Mouse (Mus musculus) erythroblast, embryonic 14.5 days (primary cell): ENCODE results near the gene Smyd3.

Experiments used
- GATA1 ChIP-seq: IDR thresholded peaks from 2 replicates; pipeline ENCODE4 v1.6.1; 2012; ENCODE audit warnings: low read length, inconsistent platforms, mixed read lengths
- TAL1 ChIP-seq: IDR thresholded peaks from 3 replicates; pipeline ENCODE4 v1.6.1; 2012; ENCODE audit warnings: low read length, inconsistent platforms, mixed read lengths

DNA sequence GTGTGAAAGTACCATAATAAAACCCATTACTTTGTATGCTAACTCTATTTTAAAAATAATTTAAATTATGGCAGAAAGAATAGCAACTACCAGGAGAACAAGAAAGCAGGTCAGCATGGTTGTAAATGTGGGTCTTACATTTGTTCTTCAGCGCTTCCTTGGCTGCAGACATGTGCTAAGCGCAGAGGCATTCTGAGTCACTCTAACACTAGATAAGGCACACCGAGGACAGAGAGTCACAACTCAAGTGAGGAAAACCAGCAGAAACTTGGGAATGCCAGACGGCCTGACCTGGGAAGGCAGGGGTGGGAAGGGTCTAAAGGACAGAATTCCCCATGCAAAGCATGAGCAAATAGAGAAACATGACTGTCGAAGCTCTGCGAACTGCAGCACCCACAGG, 63.2 kb downstream of the Smyd3 start:
- TF ChIP-seq TAL1 (no peak), GATA1 (no peak)
